Mouse (Mus musculus): ENCODE results near the gene Zfp526. TPM values are rescaled to one million over a fixed set of nuclear protein-coding genes. Genes with fewer than 3 reads are reported as not detected.

The Zfp526 gene
- polyA plus RNA-seq (2017; shearing (Covaris generic)): 3.5 TPM

DNA sequence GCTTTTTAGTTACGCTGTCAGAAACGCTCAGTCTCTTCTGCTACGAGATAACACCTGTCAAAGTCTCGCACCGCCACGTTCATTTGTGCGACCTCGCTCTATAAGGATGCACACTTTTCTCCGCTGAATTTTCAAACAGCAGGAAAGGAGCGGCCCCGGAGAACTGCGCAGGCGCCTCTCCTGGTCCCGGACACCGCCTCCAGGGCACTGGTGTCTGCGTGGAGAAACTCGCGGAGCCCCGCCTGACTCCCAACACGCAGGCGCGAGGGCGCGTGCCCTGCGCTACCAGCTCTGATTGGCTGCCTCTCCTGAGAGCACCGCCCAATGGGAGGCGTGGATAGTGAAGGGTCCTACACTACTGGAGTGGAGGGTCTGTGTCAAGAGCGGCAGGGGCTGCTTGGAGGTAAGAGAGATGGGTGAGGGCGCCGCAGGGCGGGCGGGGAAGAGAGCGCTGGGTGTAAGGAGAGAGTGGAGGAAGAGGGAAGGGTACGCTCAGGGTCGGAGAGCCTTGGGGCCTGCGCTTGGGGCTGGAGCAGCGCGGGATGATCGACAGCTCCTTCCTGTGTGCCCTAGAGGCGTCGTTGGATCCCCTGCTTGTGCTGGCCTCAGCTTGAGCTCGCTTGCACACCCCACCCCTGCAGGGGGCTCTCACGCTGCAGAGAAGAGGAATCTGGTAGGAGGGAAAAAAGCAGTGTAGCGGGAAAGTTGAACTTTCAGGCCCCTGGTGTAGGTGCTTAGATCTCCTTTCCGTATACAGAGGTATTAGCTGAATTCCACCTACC, at the start of gene Zfp526:
TSS of gene Zfp526 (plus strand) at position 324 of the 782 bp plus-strand sequence.

DNA sequence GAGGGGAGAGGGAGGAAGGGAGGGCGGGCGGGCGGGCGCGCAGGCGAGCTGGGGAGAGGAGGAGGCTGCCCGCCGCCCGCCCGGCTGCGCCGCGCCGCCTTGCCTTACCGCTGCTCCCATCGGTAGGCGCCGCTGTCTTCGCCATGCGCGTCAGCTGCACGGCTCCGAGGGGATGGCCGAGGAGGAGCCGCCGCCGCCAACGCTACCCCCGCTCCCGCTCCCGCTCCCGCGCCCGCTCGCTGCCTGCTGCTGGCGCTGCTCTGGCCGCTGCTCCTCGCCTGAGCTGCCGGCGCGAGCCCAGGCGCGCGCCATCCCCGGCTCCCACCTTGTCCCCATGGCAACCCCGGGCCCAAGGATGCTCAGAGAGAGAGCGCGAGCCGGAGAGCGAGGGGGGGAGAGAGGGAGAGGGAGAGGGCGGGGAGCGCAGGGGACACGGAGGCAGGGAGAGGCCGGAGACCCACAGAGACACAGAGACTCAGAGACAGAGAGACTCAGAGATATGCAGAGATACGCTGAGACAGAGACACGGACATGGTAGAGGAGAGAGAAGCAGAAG, 41.5 kb upstream of the Zfp526 start, which contains the start of gene Pou2f2:
TSS of gene Pou2f2 (minus strand) at position 121 of the 556 bp plus-strand sequence.

DNA sequence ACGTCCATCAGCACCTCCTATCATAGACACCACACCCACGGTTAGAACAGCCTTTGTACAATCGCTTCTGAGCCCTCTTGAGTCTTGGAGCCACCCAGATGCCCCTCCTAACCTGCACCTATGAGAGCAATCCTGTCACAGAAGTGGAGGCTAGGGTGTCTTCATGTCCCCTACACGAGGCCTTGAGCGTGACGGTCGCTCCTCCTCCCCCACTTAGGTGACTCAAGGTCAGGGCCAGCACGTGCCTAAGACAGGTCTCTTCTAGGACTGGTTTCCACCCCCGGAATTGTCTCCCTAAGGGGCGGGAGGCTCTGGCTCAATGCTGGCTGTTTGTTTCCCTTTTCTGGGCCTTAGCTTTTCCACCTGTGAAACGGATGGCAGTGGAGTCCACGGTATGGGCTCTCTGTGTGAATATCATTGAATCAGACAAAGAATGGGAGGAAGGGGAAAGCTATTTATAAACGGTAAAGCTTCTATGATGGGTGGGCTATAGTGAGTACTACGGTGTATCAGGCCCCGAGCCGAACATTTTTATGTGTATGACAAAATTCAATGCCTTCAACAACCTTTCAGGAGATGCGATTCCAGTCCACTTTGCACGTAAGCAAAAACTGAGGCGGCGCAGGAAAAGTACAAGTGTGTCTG, 646 bp upstream of the Zfp526 start, which contains the start of gene Dedd2:
TSS of gene Dedd2 (minus strand) at position 159 of the 645 bp plus-strand sequence.

DNA sequence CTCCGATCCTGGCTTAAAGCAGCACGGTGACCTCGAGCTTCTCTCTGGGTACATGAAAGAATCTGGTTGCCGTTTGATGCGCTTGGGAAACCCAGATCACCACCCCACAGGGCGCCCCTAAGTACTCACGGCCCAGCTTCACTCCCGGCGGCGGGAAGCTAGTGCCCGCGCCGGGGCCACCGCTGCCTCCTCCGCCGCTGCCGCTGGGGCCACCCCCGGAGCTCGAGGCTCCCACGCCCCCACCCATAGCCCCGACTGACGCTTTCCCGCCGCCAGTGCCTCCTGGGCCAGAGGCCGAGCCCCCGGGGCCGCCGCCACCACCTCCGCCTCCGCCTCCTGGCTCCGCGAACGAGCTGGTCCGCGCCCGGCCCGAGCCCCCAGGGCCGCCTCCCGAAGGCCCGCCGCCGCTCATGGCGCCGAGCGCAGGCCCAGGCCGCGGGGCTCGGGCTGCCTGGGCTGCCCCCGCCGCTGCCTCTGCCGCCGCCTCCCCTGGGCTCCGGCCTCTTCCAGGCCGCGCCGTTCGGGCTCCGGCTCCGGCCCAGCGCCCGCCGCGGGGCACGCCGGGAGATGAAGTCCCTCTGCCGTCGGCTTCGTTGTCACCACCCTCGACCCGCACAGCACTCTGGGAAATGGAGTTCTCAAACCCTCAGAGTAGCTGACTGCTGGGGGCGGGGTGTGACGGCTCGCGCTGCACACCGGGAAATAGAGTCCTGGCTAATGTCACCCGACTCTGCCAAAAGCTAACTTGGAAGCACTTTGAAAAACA, 16.2 kb downstream of the Zfp526 start, which contains the start of gene Gsk3a:
TSS of gene Gsk3a (minus strand) at position 603 of the 766 bp plus-strand sequence.

DNA sequence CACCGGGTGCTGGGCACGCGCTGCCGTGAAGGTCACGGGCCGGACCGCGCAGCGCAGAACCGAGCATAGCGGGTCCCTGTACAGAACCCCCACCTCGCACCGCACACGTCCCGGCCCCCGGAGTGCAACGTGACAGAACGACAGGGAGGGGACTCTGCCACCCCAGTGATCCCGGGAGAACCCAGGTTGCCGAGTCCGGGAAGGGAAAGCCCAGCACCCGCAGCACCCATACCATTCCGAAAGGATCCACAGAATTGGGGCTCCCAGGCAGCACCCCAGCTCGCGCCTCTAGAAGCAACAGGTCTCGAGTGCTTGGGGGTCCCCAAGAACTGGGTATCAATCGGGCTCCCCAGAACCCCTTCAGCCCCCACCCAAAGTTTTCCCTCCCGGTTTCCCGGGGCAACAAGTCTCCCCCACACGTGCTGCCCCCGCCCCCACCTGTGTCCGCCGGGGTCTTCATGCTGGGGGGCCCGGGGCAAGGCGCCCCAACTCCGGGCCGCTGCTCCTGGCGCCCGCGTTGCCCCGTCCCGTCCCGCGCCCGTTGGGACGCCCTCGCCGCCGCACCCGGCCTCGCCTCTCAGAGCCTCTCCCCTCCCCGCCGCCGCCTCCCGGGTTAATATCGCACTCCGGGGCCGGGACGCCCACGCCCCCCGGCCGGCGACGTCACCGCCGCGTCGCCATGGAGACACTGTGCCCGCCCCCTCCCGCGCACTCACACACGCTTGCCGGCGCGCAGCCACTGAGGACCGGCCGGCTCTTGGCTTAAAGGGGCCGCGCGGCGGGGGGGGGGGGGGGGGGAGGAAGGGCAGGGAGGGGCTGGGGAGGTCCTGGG, 29.1 kb downstream of the Zfp526 start, which contains the start of gene Erf:
TSS of gene Erf (minus strand) at position 621 of the 832 bp plus-strand sequence.

DNA sequence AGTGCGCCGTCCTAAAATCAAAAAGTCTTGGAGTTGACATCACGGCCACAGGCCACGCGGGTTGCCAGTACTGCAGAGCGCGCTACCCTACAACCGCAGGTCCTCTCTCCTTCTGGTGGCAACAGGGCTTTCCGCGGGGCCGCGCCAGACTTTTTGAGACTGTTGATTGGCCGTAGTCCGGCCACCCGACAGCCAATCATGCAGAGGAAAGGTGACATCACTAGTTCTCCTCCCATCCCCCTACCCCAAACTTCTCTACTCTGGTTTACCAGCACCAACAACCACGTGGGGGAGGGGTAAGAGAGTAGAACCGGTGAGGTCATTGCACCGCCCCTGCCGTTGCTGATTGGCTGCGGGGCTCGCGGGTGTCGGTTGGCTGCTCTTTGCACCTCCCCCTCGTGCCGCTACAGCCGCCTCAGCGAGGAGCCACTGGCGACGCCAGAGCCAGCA, 46.1 kb downstream of the Zfp526 start, which contains the start of gene Cic:
TSS of gene Cic (plus strand) at position 404 of the 450 bp plus-strand sequence.

Other genes with a start within 250 kb of the Zfp526 start
- 700 TPM for gene Rabac1, start 248.7 kb upstream of the Zfp526 start, polyA plus RNA-seq (2017; shearing (Covaris generic))
- gene Atp1a3, start 215.5 kb upstream of the Zfp526 start, polyA plus RNA-seq (2017; shearing (Covaris generic)): 10.7 TPM
- 6.6 TPM for gene Grik5, start 149.1 kb upstream of the Zfp526 start, polyA plus RNA-seq (2017; shearing (Covaris generic))
- 49.1 TPM for gene Zfp574, start 148.9 kb upstream of the Zfp526 start, polyA plus RNA-seq (2017; shearing (Covaris generic))
- 134 TPM for gene Pou2f2, start 41.7 kb upstream of the Zfp526 start, polyA plus RNA-seq (2017; shearing (Covaris generic))
- 58.4 TPM for gene Dedd2, start 810 bp upstream of the Zfp526 start, polyA plus RNA-seq (2017; shearing (Covaris generic))
- 7.3 TPM for gene Gsk3a, start 16.4 kb downstream of the Zfp526 start, polyA plus RNA-seq (2017; shearing (Covaris generic))
- gene Erf, start 29.3 kb downstream of the Zfp526 start, polyA plus RNA-seq (2017; shearing (Covaris generic)): 0.73 TPM
- gene Cic, start 46.3 kb downstream of the Zfp526 start, polyA plus RNA-seq (2017; shearing (Covaris generic)): 25.5 TPM
- 49.2 TPM for gene Pafah1b3, start 76.6 kb downstream of the Zfp526 start, polyA plus RNA-seq (2017; shearing (Covaris generic))
- gene Prr19, start 80.0 kb downstream of the Zfp526 start, polyA plus RNA-seq (2017; shearing (Covaris generic)): not detected
- gene Tmem145, start 84.7 kb downstream of the Zfp526 start, polyA plus RNA-seq (2017; shearing (Covaris generic)): not detected
- 0.46 TPM for gene Megf8, start 95.7 kb downstream of the Zfp526 start, polyA plus RNA-seq (2017; shearing (Covaris generic))
- not detected for gene Cnfn, start 148.3 kb downstream of the Zfp526 start, polyA plus RNA-seq (2017; shearing (Covaris generic))
- 16.9 TPM for gene Lipe, start 177.3 kb downstream of the Zfp526 start, polyA plus RNA-seq (2017; shearing (Covaris generic))
- 0.52 TPM for gene Cxcl17, start 191.5 kb downstream of the Zfp526 start, polyA plus RNA-seq (2017; shearing (Covaris generic))

Data from inflammation-experienced regulatory T-cells, adult 16 weeks (primary cell).